Mouse (Mus musculus) midbrain, postnatal 0 days (tissue): ENCODE measurements at regions not wholly inside any gene's neighbourhood (a gene's known extent, or its start where the extent isn't known, plus 50 kb on each side); places are given as distances from the start of the nearest gene placed in this dataset.

Experiments
- ATAC-seq: fragments of 200-750 bp; cut with Nextera tagmentation; 2 replicates; pipeline ENCODE4 v1.8.0; 2017; ENCODE audit warnings: moderate number of reproducible peaks, mild to moderate bottlenecking, moderate TSS enrichment, moderate library complexity; ENCODE audit not compliant: low FRiP score
- DNase-seq: peaks from one replicate; pipeline ENCODE4 v3.0.0-alpha.2; 2015; ENCODE audit warnings: low spot score
- H3K27ac ChIP-seq: fragments of 300-500 bp; sonication (generic); 2 replicates; pipeline ENCODE4 v1.5.1; 2014; ENCODE audit warnings: low read depth, mild to moderate bottlenecking, low read length, mixed read lengths
- H3K27me3 ChIP-seq: fragments of 300-500 bp; sonication (generic); 2 replicates; pipeline ENCODE4 v1.6.1; 2014; ENCODE audit warnings: low read length, control low read depth, mixed read lengths; ENCODE audit not compliant: insufficient read depth
- H3K36me3 ChIP-seq: fragments of 300-500 bp; sonication (generic); 2 replicates; pipeline ENCODE4 v1.6.1; 2014; ENCODE audit warnings: low read length, control low read depth, mixed read lengths; ENCODE audit not compliant: insufficient read depth
- H3K4me1 ChIP-seq: fragments of 300-500 bp; sonication (generic); 2 replicates; pipeline ENCODE4 v1.6.1; 2014; ENCODE audit warnings: mild to moderate bottlenecking, control low read depth, antibody characterized with exemption, low read length, mixed read lengths; ENCODE audit not compliant: insufficient read depth
- H3K4me2 ChIP-seq: fragments of 300-500 bp; sonication (generic); 2 replicates; pipeline ENCODE4 v1.6.1; 2014; ENCODE audit warnings: low read depth, mild to moderate bottlenecking, low read length, mixed read lengths; ENCODE audit not compliant: poor library complexity, severe bottlenecking
- H3K4me3 ChIP-seq: fragments of 300-500 bp; sonication (generic); 2 replicates; pipeline ENCODE4 v1.5.1; 2014; ENCODE audit warnings: low read depth, mild to moderate bottlenecking, low read length, moderate library complexity
- H3K9ac ChIP-seq: fragments of 300-500 bp; sonication (generic); replicated peaks from 2 replicates; pipeline ENCODE4 v1.6.1; 2014; ENCODE audit warnings: mild to moderate bottlenecking, low read length, moderate library complexity, mixed read lengths; ENCODE audit not compliant: poor library complexity, severe bottlenecking
- H3K9me3 ChIP-seq: fragments of 300-500 bp; sonication (generic); 2 replicates; pipeline ENCODE4 v1.6.1; 2016; ENCODE audit warnings: low read length, control low read depth
- CTCF ChIP-seq: IDR thresholded peaks from 2 replicates; pipeline ENCODE4 v1.5.1; 2016; ENCODE audit warnings: antibody characterized with exemption, mild to moderate bottlenecking
- WGBS: fragments of 180-500 bp; shearing (Covaris S2); extraction: QIAGEN DNeasy Blood & Tissue Kit; methylation state at CpG from one replicate; pipeline ENCODE4 v1.1.7; 2014; 5-methylcytosine and 5-hydroxymethylcytosine counted together

- Histone ChIP-seq H3K9me3 (no peaks in the 10 kb centered on the region), H3K9ac (no peak overlapping the region), H3K36me3 (no peaks in the 10 kb centered on the region), H3K4me2 (no peak overlapping the region), H3K27ac (no peak overlapping the region), H3K4me1 (no peaks in the 10 kb centered on the region), H3K4me3 (no peak overlapping the region), H3K27me3 (no peaks in the 10 kb centered on the region)
- DNase-seq (no peak), ATAC-seq (no peak)
- WGBS: 71% methylated on average over 3 of the region's 3 CpGs
- no peak for TF ChIP-seq CTCF
Measured at GRCm38 (mm10) chr1:145064384-145064783, 289.1 kb upstream of the Rgs18 start.

- TF ChIP-seq CTCF: no peak
Measured at GRCm38 (mm10) chr1:145015623-145016022, 240.4 kb upstream of the Rgs18 start.

DNA sequence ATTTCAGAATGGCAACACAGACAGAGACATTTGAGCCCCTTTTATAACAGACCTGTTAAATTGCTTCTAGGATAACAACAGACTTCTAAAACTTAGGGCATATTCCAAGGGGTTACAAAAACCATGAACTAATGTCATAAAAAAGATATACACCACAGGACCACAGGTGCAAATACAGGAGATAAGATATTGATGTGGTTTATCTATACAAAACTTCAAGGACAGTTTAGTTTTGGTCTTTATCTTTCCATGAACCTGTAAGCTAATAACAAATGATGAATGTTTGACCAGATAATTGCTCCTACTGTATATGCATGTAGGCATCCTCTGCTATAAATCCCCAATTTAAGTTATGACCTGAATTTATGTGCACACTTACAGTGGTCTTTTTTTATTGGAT, 235.6 kb upstream of the Rgs18 start:
- no peak overlapping the region for H3K4me3 ChIP-seq
- H3K9ac ChIP-seq: no peak overlapping the region
- DNase-seq: no peak
- no peak for TF ChIP-seq CTCF
- no peaks in the 10 kb centered on the region for H3K9me3 ChIP-seq
- H3K4me2 ChIP-seq: no peak overlapping the region
- no peak overlapping the region for H3K27ac ChIP-seq
- H3K36me3 ChIP-seq: no peaks in the 10 kb centered on the region
- no peak for ATAC-seq
- no peaks in the 10 kb centered on the region for H3K27me3 ChIP-seq
- no peaks in the 10 kb centered on the region for H3K4me1 ChIP-seq

More at GRCm38 (mm10) chr1:145015623-145016022, 240.4 kb upstream of the Rgs18 start:
- WGBS: 74% methylated on average over 4 of the region's 4 CpGs
- no peak overlapping the region for H3K4me3 ChIP-seq
- ATAC-seq (no peak), DNase-seq (no peak)
- no peaks in the 10 kb centered on the region for H3K27me3 ChIP-seq
- H3K4me1 ChIP-seq: no peaks in the 10 kb centered on the region
- H3K4me2 ChIP-seq: no peak overlapping the region
- H3K27ac ChIP-seq: no peak overlapping the region
- no peaks in the 10 kb centered on the region for H3K9me3 ChIP-seq
- no peaks in the 10 kb centered on the region for H3K36me3 ChIP-seq
- H3K9ac ChIP-seq: no peak overlapping the region

DNA sequence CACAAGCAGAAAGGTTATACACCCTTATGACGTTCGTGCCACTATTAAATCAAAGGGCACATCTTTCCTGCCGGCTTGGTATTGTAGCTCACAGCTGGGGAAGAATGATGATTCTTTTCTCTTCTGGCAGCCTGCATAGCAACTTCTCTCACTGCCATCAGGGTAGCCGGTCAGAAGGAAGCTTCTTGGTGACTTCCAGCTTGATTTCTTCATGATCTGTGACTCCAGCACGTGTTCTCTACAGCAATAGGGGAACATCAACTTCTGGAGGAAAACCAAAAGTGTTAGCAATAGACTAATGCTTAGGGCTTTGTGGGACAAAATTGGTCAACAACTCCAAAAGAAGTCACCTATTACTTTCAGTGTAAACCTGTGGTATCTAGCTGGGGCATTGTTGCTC, 202.9 kb upstream of the Rgs18 start:
- TF ChIP-seq CTCF: no peak
- Histone ChIP-seq H3K27me3 (no peaks in the 10 kb centered on the region), H3K4me3 (no peak overlapping the region), H3K27ac (no peak overlapping the region), H3K9me3 (no peaks in the 10 kb centered on the region), H3K4me1 (no peaks in the 10 kb centered on the region), H3K9ac (no peak overlapping the region), H3K36me3 (no peaks in the 10 kb centered on the region), H3K4me2 (no peak overlapping the region)
- WGBS: 44% methylated on average over 5 of the region's 5 CpGs
- DNase-seq (no peak), ATAC-seq (no peak)

GRCm38 (mm10) chr1:144965736-144966135, 190.5 kb upstream of the Rgs18 start:
- TF ChIP-seq CTCF: no peak
- 80% methylated on average over 3 of the region's 3 CpGs for WGBS
- H3K36me3 ChIP-seq: no peaks in the 10 kb centered on the region
- no peak overlapping the region for H3K4me2 ChIP-seq
- H3K27me3 ChIP-seq: no peaks in the 10 kb centered on the region
- ATAC-seq (no peak), DNase-seq (no peak)
- H3K4me3 ChIP-seq: no peak overlapping the region
- H3K9me3 ChIP-seq: no peaks in the 10 kb centered on the region
- no peak overlapping the region for H3K9ac ChIP-seq
- H3K4me1 ChIP-seq: no peaks in the 10 kb centered on the region
- no peak overlapping the region for H3K27ac ChIP-seq

GRCm38 (mm10) chr1:144939006-144939405, 163.8 kb upstream of the Rgs18 start:
- H3K4me2 ChIP-seq: no peak overlapping the region
- no peak for ATAC-seq
- no peak for DNase-seq
- no peak overlapping the region for H3K9ac ChIP-seq
- no peak overlapping the region for H3K27ac ChIP-seq
- H3K36me3 ChIP-seq: no peaks in the 10 kb centered on the region
- WGBS: 96% methylated on average over 3 of the region's 3 CpGs
- no peak for TF ChIP-seq CTCF
- no peak overlapping the region for H3K4me3 ChIP-seq
- no peaks in the 10 kb centered on the region for H3K9me3 ChIP-seq
- no peaks in the 10 kb centered on the region for H3K27me3 ChIP-seq
- no peaks in the 10 kb centered on the region for H3K4me1 ChIP-seq
